Mouse (Mus musculus) forebrain, embryonic 14.5 days (tissue): ENCODE results near the gene Syne1. TPM values are rescaled to one million over a fixed set of nuclear protein-coding genes. Genes with fewer than 3 reads are reported as not detected.

ENCODE experiments used
- ATAC-seq: fragments of 200-750 bp; cut with Nextera tagmentation; 2 replicates; pipeline ENCODE4 v1.8.0; 2017; ENCODE audit warnings: mild to moderate bottlenecking, moderate library complexity
- DNase-seq: peaks from one replicate; pipeline ENCODE4 v3.0.0-alpha.2; 2015; ENCODE audit warnings: low spot score
- H3K27ac ChIP-seq: fragments of 300-500 bp; sonication (generic); 2 replicates; pipeline ENCODE4 v1.5.1; 2014; ENCODE audit warnings: low read depth, mild to moderate bottlenecking, control low read depth, low read length, moderate library complexity
- H3K27me3 ChIP-seq: fragments of 300-500 bp; sonication (generic); replicated peaks from 2 replicates; pipeline ENCODE4 v1.6.1; 2014; ENCODE audit warnings: low read length, control low read depth, mixed read lengths; ENCODE audit not compliant: control insufficient read depth, insufficient read depth
- H3K36me3 ChIP-seq: fragments of 300-500 bp; sonication (generic); 2 replicates; pipeline ENCODE4 v1.6.1; 2014; ENCODE audit warnings: low read length, control low read depth; ENCODE audit not compliant: control insufficient read depth, insufficient read depth
- H3K4me1 ChIP-seq: fragments of 300-500 bp; sonication (generic); 2 replicates; pipeline ENCODE4 v1.6.1; 2014; ENCODE audit warnings: antibody characterized with exemption, low read length, control low read depth; ENCODE audit not compliant: control insufficient read depth, insufficient read depth
- H3K4me2 ChIP-seq: fragments of 300-500 bp; sonication (generic); 2 replicates; pipeline ENCODE4 v1.6.1; 2014; ENCODE audit warnings: mild to moderate bottlenecking, control low read depth, low read length
- H3K4me3 ChIP-seq: fragments of 300-500 bp; sonication (generic); 2 replicates; pipeline ENCODE4 v1.5.1; 2014; ENCODE audit warnings: low read depth, low read length, control low read depth
- H3K9ac ChIP-seq: fragments of 300-500 bp; sonication (generic); 2 replicates; pipeline ENCODE4 v1.6.1; 2014; ENCODE audit warnings: mild to moderate bottlenecking, low read length, control low read depth, moderate library complexity
- H3K9me3 ChIP-seq: fragments of 300-500 bp; sonication (generic); replicated peaks from 2 replicates; pipeline ENCODE4 v1.6.1; 2016; ENCODE audit warnings: low read length, control low read depth, mixed read lengths; ENCODE audit not compliant: control insufficient read depth
- WGBS: fragments of 180-500 bp; shearing (Covaris S2); extraction: QIAGEN DNeasy Blood & Tissue Kit; methylation state at CpG from one replicate; pipeline ENCODE4 v1.1.7; 2014; 5-methylcytosine and 5-hydroxymethylcytosine counted together
- polyA plus RNA-seq: library from polyadenylated mRNA; unstranded; fragments of >200 nt; fragmentation: Nextera tagmentation; extraction: Ambion mirVana; gene quantifications from 2 replicates; pipeline ENCODE4 v1.2.1, GENCODE M21; 2014

Gene Syne1
- polyA plus RNA-seq, 1 experiment from 2014 or later, result 3.4 TPM

GRCm38 (mm10) chr10:5439802-5440350 lies 111.4 kb downstream of the Syne1 start:
- WGBS, result 26% methylated on average over 2 of the region's 2 CpGs
- ATAC-seq (peak; percentile 26; the same call in 1 of the 2 replicates), DNase-seq (peak; percentile 27)
- Histone ChIP-seq H3K9me3 (no peaks in the 10 kb centered on the region), H3K4me1 (no peaks in the 10 kb centered on the region), H3K36me3 (no peaks in the 10 kb centered on the region), H3K9ac (no peak overlapping the region), H3K27me3 (no peaks in the 10 kb centered on the region), H3K4me3 (no peak overlapping the region), H3K27ac (no peak overlapping the region), H3K4me2 (no peak overlapping the region)

GRCm38 (mm10) chr10:5437766-5438165 lies 113.5 kb downstream of the Syne1 start:
- 95% methylated on average over 2 of the region's 2 CpGs for WGBS
- H3K4me3 ChIP-seq, result no peak overlapping the region
- no peaks in the 10 kb centered on the region for H3K9me3 ChIP-seq
- no peaks in the 10 kb centered on the region for H3K4me1 ChIP-seq
- no peaks in the 10 kb centered on the region for H3K36me3 ChIP-seq
- H3K9ac ChIP-seq, result no peak overlapping the region
- H3K27me3 ChIP-seq, result no peaks in the 10 kb centered on the region
- no peak for DNase-seq
- no peak for ATAC-seq
- no peak overlapping the region for H3K27ac ChIP-seq
- H3K4me2 ChIP-seq, result no peak overlapping the region

- Histone ChIP-seq H3K27ac (no peak overlapping the region), H3K36me3 (no peaks in the 10 kb centered on the region), H3K27me3 (no peaks in the 10 kb centered on the region), H3K9me3 (no peaks in the 10 kb centered on the region), H3K4me1 (no peaks in the 10 kb centered on the region), H3K4me2 (no peak overlapping the region), H3K4me3 (no peak overlapping the region), H3K9ac (no peak overlapping the region)
- no peak for ATAC-seq
- WGBS, result 51% methylated on average over 4 of the region's 4 CpGs
- peak; percentile 16 for DNase-seq
Measured at GRCm38 (mm10) chr10:5423984-5424383, 127.3 kb downstream of the Syne1 start.

- Histone ChIP-seq H3K9ac (no peak overlapping the region), H3K4me1 (no peaks in the 10 kb centered on the region), H3K4me3 (no peak overlapping the region), H3K27ac (no peak overlapping the region), H3K36me3 (no peaks in the 10 kb centered on the region), H3K27me3 (no peaks in the 10 kb centered on the region), H3K4me2 (no peak overlapping the region), H3K9me3 (no peaks in the 10 kb centered on the region)
- ATAC-seq, result no peak
- DNase-seq, result no peak
- WGBS, result 84% methylated on average over 3 of the region's 3 CpGs
Measured at GRCm38 (mm10) chr10:5415730-5416129, 135.6 kb downstream of the Syne1 start.

DNA sequence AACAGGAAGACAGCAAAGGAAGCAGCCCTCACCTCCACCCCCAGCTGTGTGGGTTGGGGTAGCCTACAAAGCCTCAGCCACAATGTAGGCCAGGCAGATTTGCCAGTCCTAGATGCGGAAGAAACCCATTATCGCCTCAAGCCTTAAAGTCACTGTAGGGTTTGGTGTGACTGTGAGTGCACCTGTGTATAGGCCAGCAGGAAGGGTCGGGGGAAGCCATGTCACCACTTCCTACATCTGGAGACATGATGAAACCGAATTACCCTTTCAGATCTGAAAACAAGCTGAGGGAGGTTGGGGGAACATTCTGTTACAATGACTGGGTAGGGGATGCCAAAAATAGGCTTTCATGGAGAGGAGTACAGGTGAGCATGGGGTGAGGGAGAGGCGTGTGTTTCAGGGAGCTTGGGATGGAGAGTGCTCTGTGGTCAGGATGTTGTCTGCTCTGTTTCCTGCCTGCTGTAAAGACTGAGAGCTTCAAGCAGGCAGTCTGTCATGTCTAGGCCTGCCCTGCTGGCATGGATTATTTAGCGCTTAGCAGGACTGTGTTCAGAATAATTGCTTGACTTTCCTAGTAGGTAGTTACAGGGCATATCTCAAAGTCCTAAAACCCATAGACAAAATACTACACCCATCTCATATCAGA lies 167.0 kb downstream of the Syne1 start:
- H3K9me3 ChIP-seq, result no peaks in the 10 kb centered on the region
- no peak overlapping the region for H3K27ac ChIP-seq
- H3K4me2 ChIP-seq, result no peak overlapping the region
- no peak overlapping the region for H3K9ac ChIP-seq
- WGBS, result 85% methylated on average over 6 of the region's 6 CpGs
- no peak for DNase-seq
- H3K36me3 ChIP-seq, result no peaks in the 10 kb centered on the region
- no peaks in the 10 kb centered on the region for H3K27me3 ChIP-seq
- H3K4me3 ChIP-seq, result no peak overlapping the region
- H3K4me1 ChIP-seq, result no peaks in the 10 kb centered on the region
- no peak for ATAC-seq

GRCm38 (mm10) chr10:5381536-5381935 lies 169.7 kb downstream of the Syne1 start:
- H3K27me3 ChIP-seq, result no peaks in the 10 kb centered on the region
- no peaks in the 10 kb centered on the region for H3K36me3 ChIP-seq
- no peak overlapping the region for H3K9ac ChIP-seq
- no peak overlapping the region for H3K27ac ChIP-seq
- ATAC-seq (no peak), DNase-seq (no peak)
- H3K9me3 ChIP-seq, result no peaks in the 10 kb centered on the region
- H3K4me1 ChIP-seq, result no peaks in the 10 kb centered on the region
- H3K4me2 ChIP-seq, result no peak overlapping the region
- 93% methylated on average over 4 of the region's 4 CpGs for WGBS
- no peak overlapping the region for H3K4me3 ChIP-seq

DNA sequence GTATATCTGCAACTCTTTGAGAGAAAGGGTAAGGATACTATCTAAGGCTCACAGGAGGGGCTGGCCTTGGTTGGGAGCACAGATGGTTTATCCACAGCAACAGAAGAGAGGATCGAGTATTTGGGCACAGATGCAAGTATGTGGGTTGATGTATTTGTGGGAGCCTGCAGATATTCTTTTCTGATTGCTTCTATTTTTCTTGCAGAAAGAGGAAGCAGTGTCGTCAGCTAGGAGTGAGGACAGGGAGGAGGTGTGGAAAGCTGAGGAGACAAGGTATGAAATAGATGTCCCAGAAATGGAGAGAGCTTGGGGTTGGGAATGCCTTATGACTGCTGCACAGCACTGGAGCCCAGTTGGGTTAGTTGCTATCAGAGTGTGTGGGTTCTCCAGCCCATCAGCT lies 172.3 kb downstream of the Syne1 start:
- H3K9ac ChIP-seq, result no peak overlapping the region
- no peaks in the 10 kb centered on the region for H3K36me3 ChIP-seq
- H3K4me1 ChIP-seq, result no peaks in the 10 kb centered on the region
- no peak overlapping the region for H3K4me2 ChIP-seq
- H3K27ac ChIP-seq, result no peak overlapping the region
- no peaks in the 10 kb centered on the region for H3K9me3 ChIP-seq
- 79% methylated on average over 2 of the region's 2 CpGs for WGBS
- ATAC-seq (no peak), DNase-seq (no peak)
- no peaks in the 10 kb centered on the region for H3K27me3 ChIP-seq
- no peak overlapping the region for H3K4me3 ChIP-seq

GRCm38 (mm10) chr10:5369599-5369998 lies 181.7 kb downstream of the Syne1 start:
- Histone ChIP-seq H3K9ac (no peak overlapping the region), H3K4me1 (peaks cover 3% of the 10 kb centered on the region; the same call in 1 of the 2 replicates), H3K27ac (no peak overlapping the region), H3K4me3 (no peak overlapping the region), H3K27me3 (no peaks in the 10 kb centered on the region), H3K9me3 (no peaks in the 10 kb centered on the region), H3K4me2 (no peak overlapping the region), H3K36me3 (no peaks in the 10 kb centered on the region)
- 75% methylated on average over 4 of the region's 4 CpGs for WGBS
- DNase-seq (no peak), ATAC-seq (no peak)

DNA sequence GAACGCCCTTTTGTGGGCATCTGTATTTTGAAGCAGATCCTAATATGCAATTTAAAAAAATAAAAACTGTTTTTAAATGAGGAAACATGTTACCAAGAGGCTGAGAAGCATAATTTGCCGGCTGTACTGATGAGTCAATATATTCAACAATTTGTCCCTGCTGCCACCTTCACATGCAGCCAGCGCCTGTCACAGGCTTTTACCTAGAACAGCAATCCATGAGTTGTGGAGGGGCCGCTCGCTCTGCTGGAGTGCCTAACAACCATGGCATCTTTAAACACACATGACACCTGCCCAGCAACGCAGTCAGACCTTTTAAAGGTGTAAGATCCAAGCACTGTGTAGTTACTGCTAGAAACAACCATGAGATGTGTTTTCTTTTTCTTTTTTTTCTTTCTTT lies 183.0 kb downstream of the Syne1 start:
- no peak overlapping the region for H3K4me2 ChIP-seq
- no peak overlapping the region for H3K9ac ChIP-seq
- 71% methylated on average over 6 of the region's 6 CpGs for WGBS
- no peak for ATAC-seq
- H3K27me3 ChIP-seq, result no peaks in the 10 kb centered on the region
- peaks cover 3% of the 10 kb centered on the region; the same call in 1 of the 2 replicates for H3K4me1 ChIP-seq
- no peaks in the 10 kb centered on the region for H3K36me3 ChIP-seq
- no peaks in the 10 kb centered on the region for H3K9me3 ChIP-seq
- H3K4me3 ChIP-seq, result no peak overlapping the region
- no peak overlapping the region for H3K27ac ChIP-seq
- peak; percentile 16 for DNase-seq
